Mouse (Mus musculus) small intestine, adult 2 months (tissue): ENCODE results near the gene Gpa33.

Experiments used
- CTCF ChIP-seq: fragments of 200-500 bp; IDR thresholded peaks from 2 replicates; pipeline ENCODE4 v1.5.1; 2012; ENCODE audit warnings: low read depth, mild to moderate bottlenecking, control low read depth, inconsistent platforms, low read length, moderate library complexity, mixed read lengths; ENCODE audit not compliant: insufficient replicate concordance, insufficient read length; ENCODE audit errors: extremely low read depth
- POLR2A ChIP-seq: fragments of 200-500 bp; IDR thresholded peaks from 2 replicates; pipeline ENCODE4 v1.6.1; 2012; ENCODE audit warnings: low read depth, mild to moderate bottlenecking, control low read depth, inconsistent platforms, low read length, moderate library complexity

GRCm38 (mm10) chr1:166150035-166150434 lies 20.0 kb downstream of the Gpa33 start:
- TF ChIP-seq CTCF (no peak), POLR2A (no peak)
